Mouse (Mus musculus) liver, postnatal 0 days (tissue): ENCODE measurements around the gene Gpatch8.

Source experiments
- CTCF ChIP-seq: sonication (generic); IDR thresholded peaks from 2 replicates; pipeline ENCODE4 v1.5.1; 2016; ENCODE audit warnings: antibody characterized with exemption, low read depth
- EP300 ChIP-seq: IDR thresholded peaks from 2 replicates; pipeline ENCODE4 v1.6.1; 2016; ENCODE audit warnings: antibody characterized with exemption, low read depth, mild to moderate bottlenecking

DNA sequence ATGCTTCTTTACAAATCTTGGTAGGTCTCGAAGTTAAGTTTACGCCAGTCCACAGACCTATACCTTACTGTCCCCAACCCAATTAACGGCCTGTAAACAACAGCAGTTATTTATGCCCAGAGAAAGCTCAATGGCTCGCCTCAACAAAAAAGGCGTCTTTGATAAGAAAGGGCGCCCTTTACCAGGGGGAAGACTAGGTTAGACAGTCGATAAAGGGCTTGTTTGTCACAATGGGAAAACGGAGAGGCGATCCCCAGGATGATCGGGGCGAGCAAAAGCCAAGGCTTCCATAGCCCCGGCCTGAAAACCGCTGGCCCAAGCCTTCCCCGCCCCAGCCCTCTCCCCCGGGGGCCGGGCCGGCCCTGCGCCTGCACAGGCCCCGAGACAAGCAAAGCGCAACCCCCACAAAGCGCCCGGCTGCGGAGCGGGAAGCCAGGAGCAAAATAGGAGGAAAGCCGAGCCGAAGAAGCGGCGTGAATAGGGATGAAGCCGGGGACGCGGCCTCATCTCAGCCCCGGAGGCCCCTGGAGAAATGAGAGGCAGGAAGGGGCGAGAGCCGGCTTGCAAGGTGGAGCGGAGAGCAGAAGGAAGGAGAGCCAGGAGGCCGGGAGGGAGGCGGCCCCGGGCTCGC is 677 bp downstream of the Gpatch8 start:
- TF ChIP-seq EP300 (no peak), CTCF (no peak)
